Mouse (Mus musculus) C2C12 (cell line): ENCODE measurements around the gene Zfp286.

Experiments used
- CEBPB ChIP-seq: IDR thresholded peaks from one replicate; pipeline ENCODE4 v1.6.1; 2011; ENCODE audit warnings: low read depth, mild to moderate bottlenecking, control low read depth, moderate library complexity
- CTCF ChIP-seq: IDR thresholded peaks from one replicate; pipeline ENCODE4 v1.5.1; 2011; ENCODE audit not compliant: control insufficient read depth, insufficient read depth, insufficient read length
- MAX ChIP-seq: IDR thresholded peaks from one replicate; pipeline ENCODE4 v1.6.1; 2011; ENCODE audit warnings: mild to moderate bottlenecking, control low read depth

DNA sequence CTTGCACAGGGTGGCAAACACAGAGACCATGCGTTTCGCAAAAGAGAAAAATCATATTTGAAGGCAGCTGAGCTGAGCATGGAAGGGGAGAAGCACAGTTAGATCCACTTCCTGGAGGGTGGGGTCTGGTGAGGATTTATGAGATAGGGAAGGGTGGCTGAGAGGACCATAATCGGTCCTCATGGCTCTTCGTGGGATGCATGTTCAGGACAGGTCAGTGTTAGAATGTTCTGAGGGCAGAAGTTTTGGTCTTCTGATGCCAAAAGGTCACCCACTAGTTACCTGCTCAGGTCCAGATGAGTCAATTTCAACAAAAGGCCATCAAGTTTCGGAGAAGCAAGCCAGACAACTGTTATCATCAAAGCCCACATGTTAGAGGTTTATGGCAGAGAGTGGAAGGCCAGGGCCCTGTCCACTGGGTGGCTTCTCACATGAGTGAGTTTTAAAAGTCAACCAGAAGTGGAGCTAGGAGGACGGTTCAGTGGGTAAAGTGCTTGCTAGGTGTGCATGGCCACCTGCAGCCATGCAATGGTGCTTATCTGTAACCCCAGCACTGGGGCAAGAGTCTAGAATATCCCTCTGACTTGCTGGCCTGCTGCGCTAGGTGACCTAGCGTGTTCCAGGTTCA, 29.9 kb upstream of the Zfp286 start:
- TF ChIP-seq CTCF (no peak), MAX (no peak), CEBPB (no peak)
